Mouse (Mus musculus): ENCODE measurements around the gene Amph. TPM values are rescaled to one million over a fixed set of nuclear protein-coding genes. Genes with fewer than 3 reads are reported as not detected.
A peak's percentile ranks its signal among the peaks of the same experiment; 100 is the strongest.

Gene Amph
- total and polyA plus RNA-seq, 2 experiments from 2014 or later, result 67.8 to 118 TPM

- Histone ChIP-seq H3K4me3 (ENCODE audit: low read depth, low read length) (no peak overlapping the region), H3K27ac (ENCODE audit: low read depth, low read length) (no peak overlapping the region), H3K9me3 (ENCODE audit: low read length) (no peaks in the 10 kb centered on the region), H3K4me2 (ENCODE audit: low read depth) (no peak overlapping the region), H3K4me1 (ENCODE audit: insufficient read depth) (no peaks in the 10 kb centered on the region), H3K36me3 (ENCODE audit: insufficient read depth) (no peaks in the 10 kb centered on the region), H3K27me3 (ENCODE audit: insufficient read depth, low read length) (no peaks in the 10 kb centered on the region), H3K9ac (no peak overlapping the region)
- 65% methylated on average over 2 of the region's 2 CpGs for WGBS
- DNase-seq (no peak), ATAC-seq (no peak)
- TF ChIP-seq CTCF (IDR thresholded peaks at IDR 0.05; ENCODE audit: low read depth), result no peak
Measured at GRCm38 (mm10) chr13:19025091-19025688, 77.2 kb downstream of the Amph start.

- Histone ChIP-seq H3K9me3 (ENCODE audit: low read length) (no peaks in the 10 kb centered on the region), H3K9ac (no peak overlapping the region), H3K4me2 (ENCODE audit: low read depth) (no peak overlapping the region), H3K36me3 (ENCODE audit: insufficient read depth) (no peaks in the 10 kb centered on the region), H3K27me3 (ENCODE audit: insufficient read depth, low read length) (no peaks in the 10 kb centered on the region), H3K4me1 (ENCODE audit: insufficient read depth) (no peaks in the 10 kb centered on the region), H3K4me3 (ENCODE audit: low read depth, low read length) (no peak overlapping the region), H3K27ac (ENCODE audit: low read depth, low read length) (no peak overlapping the region)
- TF ChIP-seq CTCF (IDR thresholded peaks at IDR 0.05; ENCODE audit: low read depth), result no peak
- DNase-seq, result no peak
- 94% methylated on average over 4 of the region's 4 CpGs for WGBS
- ATAC-seq, result no peak
Measured at GRCm38 (mm10) chr13:19025906-19026305, 77.9 kb downstream of the Amph start.

GRCm38 (mm10) chr13:19026923-19027322 lies 78.9 kb downstream of the Amph start:
- Histone ChIP-seq H3K36me3 (ENCODE audit: insufficient read depth) (no peaks in the 10 kb centered on the region), H3K4me2 (ENCODE audit: low read depth) (no peak overlapping the region), H3K27me3 (ENCODE audit: insufficient read depth, low read length) (no peaks in the 10 kb centered on the region), H3K4me3 (ENCODE audit: low read depth, low read length) (no peak overlapping the region), H3K9ac (no peak overlapping the region), H3K9me3 (ENCODE audit: low read length) (no peaks in the 10 kb centered on the region), H3K4me1 (ENCODE audit: insufficient read depth) (0 out of 2 replicates have a peak, but pooled peaks cover 5% of the 10 kb centered on the region), H3K27ac (ENCODE audit: low read depth, low read length) (no peak overlapping the region)
- DNase-seq, result no peak
- no peak for ATAC-seq
- TF ChIP-seq CTCF (IDR thresholded peaks at IDR 0.05; ENCODE audit: low read depth), result no peak
- WGBS, result 79% methylated on average over 3 of the region's 3 CpGs

GRCm38 (mm10) chr13:19027766-19028350 lies 79.9 kb downstream of the Amph start:
- DNase-seq, result peak; percentile 38
- Histone ChIP-seq H3K4me2 (ENCODE audit: low read depth) (no peak overlapping the region), H3K4me1 (ENCODE audit: insufficient read depth) (0 out of 2 replicates have a peak, but pooled peaks cover 5% of the 10 kb centered on the region), H3K4me3 (ENCODE audit: low read depth, low read length) (no peak overlapping the region), H3K27ac (ENCODE audit: low read depth, low read length) (no peak overlapping the region), H3K9me3 (ENCODE audit: low read length) (no peaks in the 10 kb centered on the region), H3K27me3 (ENCODE audit: insufficient read depth, low read length) (no peaks in the 10 kb centered on the region), H3K9ac (no peak overlapping the region), H3K36me3 (ENCODE audit: insufficient read depth) (no peaks in the 10 kb centered on the region)
- ATAC-seq, result peak; percentile 90
- 64% methylated on average over 6 of the region's 6 CpGs for WGBS
- TF ChIP-seq CTCF (IDR thresholded peaks at IDR 0.05; ENCODE audit: low read depth), result no peak

- H3K9me3 ChIP-seq (ENCODE audit: low read length), result no peaks in the 10 kb centered on the region
- no peaks in the 10 kb centered on the region for H3K27me3 ChIP-seq (ENCODE audit: insufficient read depth, low read length)
- WGBS, result 70% methylated on average over 8 of the region's 8 CpGs
- no peak for ATAC-seq
- no peak overlapping the region for H3K9ac ChIP-seq
- DNase-seq, result no peak
- H3K4me3 ChIP-seq (ENCODE audit: low read depth, low read length), result no peak overlapping the region
- H3K4me2 ChIP-seq (ENCODE audit: low read depth), result no peak overlapping the region
- TF ChIP-seq CTCF (IDR thresholded peaks at IDR 0.05; ENCODE audit: low read depth), result no peak
- H3K36me3 ChIP-seq (ENCODE audit: insufficient read depth), result no peaks in the 10 kb centered on the region
- H3K4me1 ChIP-seq (ENCODE audit: insufficient read depth), result 0 out of 2 replicates have a peak, but pooled peaks cover 5% of the 10 kb centered on the region
- no peak overlapping the region for H3K27ac ChIP-seq (ENCODE audit: low read depth, low read length)
Measured at GRCm38 (mm10) chr13:19031916-19032688, 84.1 kb downstream of the Amph start.

GRCm38 (mm10) chr13:19052090-19052489 lies 104.1 kb downstream of the Amph start:
- no peaks in the 10 kb centered on the region for H3K27me3 ChIP-seq (ENCODE audit: insufficient read depth, low read length)
- ATAC-seq, result peak; percentile 20; the same call in 1 of the 2 replicates
- no peaks in the 10 kb centered on the region for H3K4me1 ChIP-seq (ENCODE audit: insufficient read depth)
- H3K9ac ChIP-seq, result no peak overlapping the region
- no peak overlapping the region for H3K27ac ChIP-seq (ENCODE audit: low read depth, low read length)
- 78% methylated on average over 1 of the region's 1 CpGs for WGBS
- TF ChIP-seq CTCF (IDR thresholded peaks at IDR 0.05; ENCODE audit: low read depth), result no peak
- no peak for DNase-seq
- no peak overlapping the region for H3K4me2 ChIP-seq (ENCODE audit: low read depth)
- H3K4me3 ChIP-seq (ENCODE audit: low read depth, low read length), result no peak overlapping the region
- H3K36me3 ChIP-seq (ENCODE audit: insufficient read depth), result no peaks in the 10 kb centered on the region
- H3K9me3 ChIP-seq (ENCODE audit: low read length), result no peaks in the 10 kb centered on the region

GRCm38 (mm10) chr13:19054504-19054903 lies 106.5 kb downstream of the Amph start:
- 77% methylated on average over 2 of the region's 2 CpGs for WGBS
- H3K36me3 ChIP-seq (ENCODE audit: insufficient read depth), result no peaks in the 10 kb centered on the region
- TF ChIP-seq CTCF (IDR thresholded peaks at IDR 0.05; ENCODE audit: low read depth), result no peak
- no peaks in the 10 kb centered on the region for H3K4me1 ChIP-seq (ENCODE audit: insufficient read depth)
- no peaks in the 10 kb centered on the region for H3K27me3 ChIP-seq (ENCODE audit: insufficient read depth, low read length)
- H3K27ac ChIP-seq (ENCODE audit: low read depth, low read length), result no peak overlapping the region
- ATAC-seq (no peak; the same call in 1 of the 2 replicates), DNase-seq (no peak)
- H3K9me3 ChIP-seq (ENCODE audit: low read length), result no peaks in the 10 kb centered on the region
- H3K4me3 ChIP-seq (ENCODE audit: low read depth, low read length), result no peak overlapping the region
- H3K9ac ChIP-seq, result no peak overlapping the region
- no peak overlapping the region for H3K4me2 ChIP-seq (ENCODE audit: low read depth)

Data from forebrain, postnatal 0 days (tissue).